Mouse (Mus musculus) megakaryocyte progenitor cell, adult 5-6 weeks (primary cell): ENCODE data around the gene Tsc22d3. TPM values are rescaled to one million over a fixed set of nuclear protein-coding genes. Genes with fewer than 3 reads are reported as not detected.
A peak's percentile ranks its signal among the peaks of the same experiment; 100 is the strongest.
"Not testable (repeated sequence)": the region's sequence is repeated elsewhere in the genome, so short reads cannot be mapped to it uniquely, and the experiment has no call there.

Experiments used
- ATAC-seq: replicated peaks from 2 replicates; pipeline ENCODE4 v1.8.0; 2016; ENCODE audit warnings: mild to moderate bottlenecking, moderate TSS enrichment, inconsistent platforms; ENCODE audit not compliant: poor library complexity
- total RNA-seq, 2 experiments: library from RNA; stranded (forward) in 1 of 2; stranded (reverse) in 1 of 2; fragments of 157-497, 149-512 nt in 1 of 2; fragments of 200-1000 nt in 1 of 2; gene quantifications; 2 replicates each; pipeline versions ENCODE4 v1.2.3 to v1.2.4; 2015 to 2017

Gene Tsc22d3
- total RNA-seq, 2 experiments from 2014 or later, result 24.6 to 29.8 TPM

- ATAC-seq, result no peak
Measured at GRCm38 (mm10) chrX:140532325-140532724, 68.1 kb downstream of the Tsc22d3 start.

DNA sequence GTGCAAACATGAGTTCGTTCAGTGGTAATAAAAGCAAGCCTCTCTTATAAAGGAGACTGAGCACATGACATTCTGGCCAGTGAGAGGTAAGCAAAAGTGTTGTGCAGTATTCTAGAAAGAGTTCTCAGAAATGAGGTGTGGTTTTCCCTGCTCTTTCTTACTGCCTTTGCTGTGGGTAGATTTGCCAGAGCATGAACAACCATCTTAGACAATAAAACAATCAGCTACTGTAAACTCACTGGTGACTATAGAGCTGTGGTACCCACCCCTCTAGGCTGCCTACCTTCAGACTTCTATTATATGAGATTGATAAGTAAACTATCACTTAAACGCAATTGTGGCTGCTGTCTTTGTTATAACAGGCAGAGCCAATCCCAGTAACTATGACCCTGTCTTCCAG, 69.1 kb downstream of the Tsc22d3 start:
- no peak for ATAC-seq

- no peak for ATAC-seq
Measured at GRCm38 (mm10) chrX:140530632-140531031, 69.8 kb downstream of the Tsc22d3 start.

- ATAC-seq, result peak; percentile 86
Measured at GRCm38 (mm10) chrX:140529074-140529561, 71.3 kb downstream of the Tsc22d3 start.

DNA sequence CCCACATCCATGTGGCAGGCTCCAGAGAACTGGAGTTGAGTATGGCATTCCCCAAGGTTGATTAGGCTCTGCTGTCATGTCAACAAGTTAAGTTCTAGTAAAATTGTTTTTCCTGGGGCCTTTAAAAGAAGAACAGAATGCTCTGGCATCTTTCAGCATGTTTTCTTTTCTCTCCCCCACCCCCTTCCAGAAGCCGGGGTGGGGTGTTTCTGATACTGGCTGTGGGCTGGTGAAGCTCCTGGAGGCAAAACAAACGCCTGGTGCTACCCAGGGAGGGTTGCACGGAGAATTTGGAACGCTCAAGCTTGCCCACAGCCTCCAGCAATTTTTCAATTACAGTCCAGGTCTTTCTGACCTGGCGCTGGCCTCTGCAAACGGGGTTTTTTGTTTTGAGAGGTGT, 73.2 kb downstream of the Tsc22d3 start:
- no peak for ATAC-seq

DNA sequence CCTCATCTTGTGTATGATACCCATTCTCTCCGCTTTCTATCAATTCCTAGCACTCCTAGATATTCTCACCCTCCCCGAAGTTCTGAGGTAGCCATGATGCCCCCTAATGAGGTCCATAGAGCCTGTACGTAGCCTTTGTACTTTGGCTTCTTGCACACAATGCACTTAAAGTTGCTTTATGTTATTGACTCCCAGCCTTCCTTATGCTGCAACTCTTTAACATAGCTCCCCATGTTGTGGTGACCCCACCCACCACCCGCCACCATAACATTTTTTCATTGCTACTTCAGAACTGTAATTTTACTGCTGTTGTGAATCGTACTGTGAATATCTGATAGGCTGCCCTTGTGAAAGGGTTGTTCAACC, 74.2 kb downstream of the Tsc22d3 start:
- ATAC-seq, result no peak

GRCm38 (mm10) chrX:140525604-140526252, 74.7 kb downstream of the Tsc22d3 start:
- no peak for ATAC-seq

- ATAC-seq, result no peak
Measured at GRCm38 (mm10) chrX:140524231-140524630, 76.2 kb downstream of the Tsc22d3 start.

- ATAC-seq, result peak; percentile 31; the same call in 1 of the 2 replicates
Measured at GRCm38 (mm10) chrX:140522071-140522765, 78.2 kb downstream of the Tsc22d3 start.

GRCm38 (mm10) chrX:140520146-140521102, 80.0 kb downstream of the Tsc22d3 start:
- ATAC-seq, result peak; percentile 93

DNA sequence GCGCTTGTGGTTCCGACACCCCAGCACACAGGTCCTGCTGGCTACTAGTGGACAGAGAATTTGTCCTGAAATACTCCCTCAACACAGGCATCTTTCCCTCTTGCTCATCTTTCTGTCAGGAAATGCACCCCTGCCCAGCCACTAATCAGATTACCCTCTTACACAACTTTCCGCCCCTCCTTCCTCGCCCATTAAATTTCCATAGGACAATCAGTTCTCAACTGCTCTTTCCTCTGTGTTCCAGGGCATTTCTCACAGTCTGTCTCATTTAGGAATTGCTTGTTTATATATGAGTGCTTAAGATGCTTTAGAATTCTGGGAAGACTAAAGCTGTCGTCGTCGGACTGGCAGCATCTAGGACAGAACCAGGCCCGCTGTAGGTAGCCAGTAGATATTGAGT, 82.1 kb downstream of the Tsc22d3 start:
- no peak for ATAC-seq

DNA sequence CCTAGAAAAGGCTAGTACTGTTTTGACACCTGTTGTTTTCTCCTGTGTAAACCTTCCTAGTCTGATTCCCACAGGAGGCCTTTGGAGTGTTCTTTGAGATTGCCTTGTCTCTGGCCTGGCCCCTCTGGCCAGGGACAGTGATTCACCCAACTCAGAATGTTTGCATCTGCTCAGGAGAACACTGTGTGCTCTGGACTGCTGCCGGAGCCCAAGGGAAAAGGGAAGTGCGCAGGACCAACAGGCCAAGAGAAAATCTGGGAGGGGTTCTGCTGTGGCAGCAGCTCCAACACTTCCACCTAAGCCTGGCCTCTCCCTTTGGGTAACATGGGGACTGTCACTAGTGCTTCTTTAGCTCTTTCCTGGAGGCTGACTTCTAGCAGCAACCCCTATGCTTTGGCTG, 87.1 kb downstream of the Tsc22d3 start:
- ATAC-seq, result peak; percentile 43

DNA sequence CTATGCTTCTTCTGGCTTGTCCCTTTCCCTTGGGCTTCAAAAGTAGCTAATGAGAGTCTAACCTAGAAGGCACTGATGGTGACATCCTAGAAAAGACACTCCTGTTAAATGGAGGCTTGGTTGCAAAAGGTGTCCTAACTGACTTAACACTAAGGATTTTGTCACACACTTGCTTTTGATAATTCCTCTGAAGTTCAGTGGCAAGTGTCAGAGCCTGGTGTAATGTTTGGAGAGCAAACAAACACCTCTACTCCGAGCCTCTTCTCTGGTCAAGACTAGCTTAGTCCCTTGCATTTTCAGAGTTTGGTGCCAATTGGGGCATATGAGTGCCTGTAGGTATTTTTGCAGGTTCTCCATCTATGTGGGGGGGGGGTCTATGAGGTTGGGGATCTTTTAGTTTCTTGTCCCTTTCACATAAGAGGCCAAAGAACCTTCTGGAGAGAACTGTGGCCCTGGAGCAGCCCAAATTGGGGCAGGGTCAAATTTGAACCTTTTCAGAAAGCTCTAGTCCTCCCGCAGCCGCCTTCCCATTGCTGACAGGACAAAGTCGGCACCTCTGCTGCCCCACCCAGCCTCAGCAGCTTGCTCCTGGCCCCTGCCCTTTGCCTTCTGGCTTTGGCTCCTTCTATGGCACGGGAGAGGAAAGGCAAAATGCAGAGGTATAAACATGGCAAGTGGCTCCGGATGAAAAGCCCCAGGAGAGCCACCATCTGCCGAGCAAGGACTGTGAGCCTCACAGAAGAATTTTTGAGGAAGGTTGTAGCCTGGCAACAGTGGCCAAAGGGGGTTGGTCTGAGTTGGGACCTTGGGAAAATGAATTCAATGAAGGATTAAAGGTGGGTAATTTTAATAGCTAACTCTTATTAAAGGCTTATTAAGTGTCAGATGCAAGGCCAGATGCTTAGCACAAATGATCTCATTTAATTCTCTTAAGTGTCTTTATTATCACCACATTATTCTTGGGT, 88.5 kb downstream of the Tsc22d3 start:
- ATAC-seq, result no peak

DNA sequence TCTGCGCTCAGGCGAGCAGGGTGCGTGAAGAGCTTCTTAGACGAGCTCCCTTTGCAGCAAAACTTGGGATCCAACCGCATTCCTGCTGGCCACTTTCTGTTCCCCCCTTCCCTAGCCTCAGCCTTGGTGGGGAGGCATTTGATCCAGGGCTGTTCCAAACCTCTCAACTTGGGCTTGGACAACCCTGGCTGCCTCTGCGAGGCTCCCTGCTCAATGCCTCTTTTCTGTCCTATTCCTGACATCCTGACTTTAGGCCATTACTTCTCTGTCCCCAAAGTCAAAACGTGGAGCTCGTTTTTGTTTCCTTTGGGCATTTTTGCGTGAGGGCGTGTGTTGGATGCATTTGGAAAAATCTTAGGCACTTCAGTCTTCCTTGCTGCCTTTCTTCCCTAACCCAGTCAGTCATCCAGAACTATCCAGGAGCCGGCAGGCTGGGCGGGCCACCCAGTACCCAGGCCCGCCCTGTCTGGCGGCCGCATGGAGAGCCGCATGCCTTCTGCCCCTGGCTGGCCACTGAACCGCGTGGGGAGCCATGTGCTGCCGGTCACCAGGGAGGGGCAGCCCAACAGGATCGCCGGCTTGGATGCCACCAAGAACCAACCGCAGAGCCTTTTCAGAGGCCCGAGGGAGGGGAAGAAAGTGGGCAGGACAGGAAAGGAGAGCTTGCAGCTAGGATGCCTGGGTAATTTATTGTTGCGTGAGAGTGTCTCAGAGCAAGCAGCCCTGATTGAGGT, 89.6 kb downstream of the Tsc22d3 start:
- peak; percentile 41 for ATAC-seq

GRCm38 (mm10) chrX:140509817-140510216, 90.6 kb downstream of the Tsc22d3 start:
- ATAC-seq, result no peak

DNA sequence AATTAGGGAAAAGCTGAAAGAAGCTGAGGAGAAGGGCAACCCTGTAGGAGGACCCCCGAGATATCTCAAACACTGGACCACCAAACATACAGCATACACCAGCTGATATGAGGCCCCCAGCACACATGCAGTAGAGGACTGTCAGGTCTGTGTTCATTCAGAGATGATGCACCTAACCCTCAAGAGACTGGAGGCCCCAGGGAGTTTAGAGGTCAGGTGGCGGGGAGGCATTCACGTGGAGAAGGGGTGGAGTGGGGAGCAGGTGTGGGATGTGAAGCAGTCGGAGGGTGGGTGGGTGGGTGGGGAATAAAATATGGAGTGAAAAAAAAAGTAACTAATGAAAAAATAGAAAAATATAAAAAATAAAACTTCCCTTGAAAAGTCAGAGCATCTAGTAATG, 91.7 kb downstream of the Tsc22d3 start:
- not testable (repeated sequence) for ATAC-seq

DNA sequence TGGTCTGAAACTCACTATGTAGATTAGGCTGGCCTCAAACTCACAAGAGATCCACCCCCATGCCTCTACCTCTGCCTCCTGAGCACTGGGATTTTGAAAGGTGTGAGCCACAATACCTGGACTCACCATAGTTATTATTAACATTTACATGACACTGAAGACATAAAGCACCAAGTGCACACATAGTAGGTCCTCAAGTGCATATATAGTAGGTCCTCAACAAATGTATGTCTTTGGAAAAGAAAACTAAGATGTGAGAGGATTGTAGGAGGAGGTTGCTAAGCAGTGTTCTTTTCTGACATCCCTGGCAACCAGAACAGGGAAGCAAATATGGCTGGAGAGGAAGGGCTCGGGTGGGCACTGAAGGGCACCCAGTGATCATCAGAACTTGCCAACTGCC, 93.1 kb downstream of the Tsc22d3 start:
- no peak for ATAC-seq

- no peak for ATAC-seq
Measured at GRCm38 (mm10) chrX:140506436-140507180, 93.9 kb downstream of the Tsc22d3 start.
